Mouse (Mus musculus) heart, embryonic 10.5 days (tissue): ENCODE data around the gene 1110059E24Rik. TPM values are rescaled to one million over a fixed set of nuclear protein-coding genes. Genes with fewer than 3 reads are reported as not detected.
"Not testable (repeated sequence)": the region's sequence is repeated elsewhere in the genome, so short reads cannot be mapped to it uniquely, and the experiment has no call there.

ENCODE experiments used
- DNase-seq: peaks from one replicate; pipeline ENCODE4 v3.0.0-alpha.2; 2017; ENCODE audit warnings: low spot score
- H3K27ac ChIP-seq: fragments of 300-500 bp; sonication (generic); 2 replicates; pipeline ENCODE4 v1.5.1; 2016; ENCODE audit warnings: mild to moderate bottlenecking
- H3K27me3 ChIP-seq: fragments of 300-500 bp; sonication (generic); 2 replicates; pipeline ENCODE4 v1.6.1; 2016; ENCODE audit warnings: mild to moderate bottlenecking; ENCODE audit not compliant: poor library complexity, insufficient read depth, severe bottlenecking
- H3K36me3 ChIP-seq: fragments of 300-500 bp; sonication (generic); 2 replicates; pipeline ENCODE4 v1.6.1; 2016; ENCODE audit warnings: mild to moderate bottlenecking, moderate library complexity
- H3K4me1 ChIP-seq: fragments of 300-500 bp; sonication (generic); 2 replicates; pipeline ENCODE4 v1.6.1; 2016; ENCODE audit warnings: mild to moderate bottlenecking
- H3K4me3 ChIP-seq: fragments of 300-500 bp; sonication (generic); 2 replicates; pipeline ENCODE4 v1.5.1; 2016; ENCODE audit warnings: mild to moderate bottlenecking, moderate library complexity
- H3K9me3 ChIP-seq: fragments of 300-500 bp; sonication (generic); 2 replicates; pipeline ENCODE4 v1.6.1; 2016; ENCODE audit warnings: mild to moderate bottlenecking, moderate library complexity
- WGBS: fragments of 180-500 bp; shearing (Covaris S2); methylation state at CpG from one replicate; pipeline ENCODE4 v1.1.7; 2016; 5-methylcytosine and 5-hydroxymethylcytosine counted together
- polyA plus RNA-seq: library from polyadenylated mRNA; unstranded; fragments of >200 nt; fragmentation: Nextera tagmentation; extraction: Ambion mirVana; gene quantifications from 2 replicates; pipeline ENCODE4 v1.2.1, GENCODE M21; 2016

The 1110059E24Rik gene
- polyA plus RNA-seq, 1 experiment from 2014 or later = 54.2 TPM

GRCm38 (mm10) chr19:21643935-21644334, 8.8 kb downstream of the 1110059E24Rik start:
- Histone ChIP-seq H3K27me3 (no peaks in the 10 kb centered on the region), H3K9me3 (no peaks in the 10 kb centered on the region)
- WGBS = 77% methylated on average over 1 of the region's 1 CpGs

DNA sequence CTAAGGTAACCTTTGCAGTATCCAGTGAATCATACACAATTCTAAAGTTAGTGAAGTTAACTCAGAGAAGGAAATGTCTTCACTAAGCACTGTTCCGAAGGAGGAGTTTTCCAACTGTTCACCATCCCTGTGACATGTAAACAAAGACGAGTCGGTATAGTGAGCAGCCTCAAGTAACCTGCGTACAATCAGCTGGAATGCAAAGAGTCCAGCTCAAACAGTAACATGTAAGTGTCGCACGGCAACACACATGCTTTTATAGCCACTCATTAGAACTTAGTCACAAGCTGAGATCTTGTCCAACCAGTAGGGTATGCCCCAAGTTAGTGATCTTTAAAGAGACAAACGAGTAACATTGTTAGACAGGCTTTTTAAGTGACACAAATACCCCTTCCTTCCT, 15.1 kb downstream of the 1110059E24Rik start:
- Histone ChIP-seq H3K9me3 (no peaks in the 10 kb centered on the region), H3K27me3 (no peaks in the 10 kb centered on the region), H3K27ac (no peak overlapping the region), H3K4me1 (no peaks in the 10 kb centered on the region), H3K4me3 (no peak overlapping the region), H3K36me3 (no peaks in the 10 kb centered on the region)
- WGBS = 85% methylated on average over 7 of the region's 7 CpGs
- no peak for DNase-seq

More at GRCm38 (mm10) chr19:21643935-21644334, 8.8 kb downstream of the 1110059E24Rik start:
- Histone ChIP-seq H3K4me1 (peaks cover 4% of the 10 kb centered on the region; the same call in 1 of the 2 replicates), H3K27ac (no peak overlapping the region), H3K4me3 (no peak overlapping the region), H3K36me3 (no peaks in the 10 kb centered on the region)
- no peak for DNase-seq

DNA sequence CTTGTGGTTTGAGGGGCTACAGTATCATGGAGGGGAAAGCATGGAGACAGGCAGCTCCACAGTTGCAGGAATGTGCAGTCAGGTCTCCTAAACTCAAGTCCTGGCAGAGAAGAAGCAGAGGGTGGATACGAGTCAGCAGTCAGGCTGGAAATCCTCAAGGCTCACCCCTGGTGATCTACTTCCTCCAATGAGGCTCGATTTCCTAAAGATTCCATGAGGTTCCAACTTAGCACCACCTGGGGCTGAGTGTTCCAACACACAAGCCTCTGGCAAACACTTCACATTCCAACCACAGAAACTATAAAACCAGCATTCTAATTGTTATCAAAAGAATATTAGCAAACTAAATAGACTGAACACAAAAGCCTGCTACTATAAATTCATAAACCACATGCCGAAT, 15.9 kb downstream of the 1110059E24Rik start:
- H3K4me1 ChIP-seq = no peaks in the 10 kb centered on the region
- no peaks in the 10 kb centered on the region for H3K9me3 ChIP-seq
- 73% methylated on average over 3 of the region's 3 CpGs for WGBS
- H3K4me3 ChIP-seq = no peak overlapping the region
- H3K27ac ChIP-seq = no peak overlapping the region
- H3K36me3 ChIP-seq = no peaks in the 10 kb centered on the region
- no peak for DNase-seq
- H3K27me3 ChIP-seq = no peaks in the 10 kb centered on the region

- WGBS = 87% methylated on average over 2 of the region's 2 CpGs
- no peak overlapping the region for H3K27ac ChIP-seq
- H3K4me3 ChIP-seq = no peak overlapping the region
- DNase-seq = no peak
- no peaks in the 10 kb centered on the region for H3K27me3 ChIP-seq
- H3K9me3 ChIP-seq = no peaks in the 10 kb centered on the region
- peaks cover 5% of the 10 kb centered on the region; the same call in 1 of the 2 replicates for H3K4me1 ChIP-seq
- no peaks in the 10 kb centered on the region for H3K36me3 ChIP-seq
Observed at GRCm38 (mm10) chr19:21635406-21635805, 17.4 kb downstream of the 1110059E24Rik start.

GRCm38 (mm10) chr19:21630656-21631331, 22.0 kb downstream of the 1110059E24Rik start:
- 52% methylated on average over 14 of the region's 14 CpGs for WGBS
- no peak overlapping the region for H3K4me3 ChIP-seq
- H3K9me3 ChIP-seq = no peaks in the 10 kb centered on the region
- DNase-seq = no peak
- no peaks in the 10 kb centered on the region for H3K27me3 ChIP-seq
- no peaks in the 10 kb centered on the region for H3K36me3 ChIP-seq
- H3K4me1 ChIP-seq = peaks cover 5% of the 10 kb centered on the region; the same call in 1 of the 2 replicates
- no peak overlapping the region for H3K27ac ChIP-seq

GRCm38 (mm10) chr19:21629501-21629900, 23.3 kb downstream of the 1110059E24Rik start:
- Histone ChIP-seq H3K9me3 (no peaks in the 10 kb centered on the region), H3K27me3 (no peaks in the 10 kb centered on the region), H3K4me3 (no peak overlapping the region), H3K27ac (no peak overlapping the region), H3K4me1 (peaks cover 5% of the 10 kb centered on the region; the same call in 1 of the 2 replicates), H3K36me3 (no peaks in the 10 kb centered on the region)
- no peak for DNase-seq
- 54% methylated on average over 1 of the region's 1 CpGs for WGBS

DNA sequence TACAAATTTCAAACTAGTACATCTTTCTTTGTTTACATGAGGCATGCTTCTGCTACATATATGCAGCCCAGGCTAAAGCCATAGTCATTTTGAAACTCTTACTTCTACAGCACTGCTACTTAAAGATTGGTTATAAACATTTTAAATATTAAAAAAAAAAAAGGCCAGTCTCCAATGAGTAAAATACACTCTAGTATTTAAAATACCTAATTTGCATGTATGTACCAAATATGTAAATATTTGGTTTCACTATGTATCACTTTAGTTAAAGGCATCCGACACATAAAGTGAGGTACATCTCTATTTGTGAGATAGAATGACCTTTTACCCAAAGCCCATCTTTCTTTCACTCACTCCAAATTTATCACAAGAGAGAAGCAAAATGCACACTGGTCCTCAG, 23.7 kb downstream of the 1110059E24Rik start:
- H3K27ac ChIP-seq = no peak overlapping the region
- no peaks in the 10 kb centered on the region for H3K36me3 ChIP-seq
- H3K27me3 ChIP-seq = no peaks in the 10 kb centered on the region
- H3K4me3 ChIP-seq = no peak overlapping the region
- H3K9me3 ChIP-seq = no peaks in the 10 kb centered on the region
- DNase-seq = no peak
- H3K4me1 ChIP-seq = peaks cover 5% of the 10 kb centered on the region; the same call in 1 of the 2 replicates
- 88% methylated on average over 1 of the region's 1 CpGs for WGBS

DNA sequence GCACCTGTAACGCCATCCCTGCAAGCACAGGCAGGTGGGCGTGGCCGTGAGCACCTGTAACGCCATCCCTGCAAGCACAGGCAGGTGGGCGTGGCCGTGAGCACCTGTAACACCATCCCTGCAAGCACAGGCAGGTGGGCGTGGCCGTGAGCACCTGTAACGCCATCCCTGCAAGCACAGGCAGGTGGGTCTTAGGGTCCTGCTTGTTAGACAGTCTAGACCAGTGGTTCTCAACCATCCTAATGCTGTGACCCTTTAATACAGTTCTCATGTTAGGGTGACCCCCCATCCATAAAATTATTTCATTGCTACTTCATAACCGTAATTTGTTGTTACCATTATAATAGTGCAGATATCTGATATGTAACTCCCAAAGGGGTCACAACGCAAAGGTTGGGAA, 24.3 kb downstream of the 1110059E24Rik start:
- H3K36me3 ChIP-seq, H3K27me3 ChIP-seq, DNase-seq, H3K9me3 ChIP-seq, H3K27ac ChIP-seq, H3K4me1 ChIP-seq, H3K4me3 ChIP-seq: not testable (repeated sequence)
- 53% methylated on average over 11 of the region's 11 CpGs for WGBS

DNA sequence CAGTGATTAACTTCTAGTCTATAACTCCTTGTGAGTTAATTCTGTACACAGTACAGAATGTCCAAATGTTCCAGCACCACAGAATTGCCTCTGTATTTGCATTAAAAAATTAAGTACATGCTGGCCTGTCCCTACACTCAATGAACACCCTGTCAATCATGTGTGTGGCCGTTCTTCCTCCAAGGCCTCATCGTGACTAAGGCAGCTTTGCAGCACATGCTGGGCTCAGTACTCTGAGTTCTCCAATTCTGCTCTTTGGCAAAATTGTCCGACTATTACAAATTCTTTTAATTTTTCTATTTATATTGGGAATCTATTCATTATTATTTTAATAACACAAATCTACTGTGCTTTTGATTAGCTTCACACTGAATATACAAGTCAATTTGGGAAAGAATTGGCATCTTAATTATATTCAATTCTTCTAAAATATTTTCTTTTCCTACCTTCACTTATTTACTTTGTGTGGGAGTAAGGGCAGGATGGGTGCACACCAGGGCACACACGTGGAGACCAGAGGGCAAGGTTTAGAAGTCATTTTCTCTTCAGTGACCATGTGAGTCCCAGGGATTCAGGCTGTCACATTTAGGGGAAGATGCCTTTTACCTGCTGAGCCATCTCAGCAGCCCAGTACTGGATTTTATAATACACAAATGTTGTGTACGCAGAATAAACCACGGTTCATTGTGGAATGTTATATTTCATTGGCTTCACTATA, 26.3 kb downstream of the 1110059E24Rik start:
- H3K36me3 ChIP-seq = no peaks in the 10 kb centered on the region
- WGBS = 85% methylated on average over 6 of the region's 6 CpGs
- H3K9me3 ChIP-seq = no peaks in the 10 kb centered on the region
- H3K4me3 ChIP-seq = no peak overlapping the region
- no peak for DNase-seq
- no peaks in the 10 kb centered on the region for H3K27me3 ChIP-seq
- no peak overlapping the region for H3K27ac ChIP-seq
- H3K4me1 ChIP-seq = peaks cover 5% of the 10 kb centered on the region; the same call in 1 of the 2 replicates

DNA sequence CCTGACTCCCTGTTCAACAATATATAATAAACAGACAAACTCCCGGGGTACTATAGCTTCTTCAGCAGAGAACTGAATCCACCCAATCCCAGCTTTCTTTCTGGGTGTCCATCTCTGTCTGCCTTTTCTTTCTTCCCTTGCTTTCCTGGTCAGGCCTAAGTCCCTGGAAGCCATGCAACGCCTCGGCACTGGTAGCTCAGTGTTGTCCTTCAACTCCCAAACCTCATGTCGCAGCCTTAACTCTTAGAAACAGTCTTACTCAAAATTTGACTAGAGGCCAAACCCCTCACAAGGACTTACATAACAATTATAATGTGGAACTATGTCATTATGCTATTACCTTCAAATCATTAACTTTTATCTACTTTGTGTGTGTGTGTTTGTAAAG, 28.6 kb downstream of the 1110059E24Rik start:
- no peaks in the 10 kb centered on the region for H3K27me3 ChIP-seq
- no peak overlapping the region for H3K4me3 ChIP-seq
- H3K36me3 ChIP-seq = no peaks in the 10 kb centered on the region
- H3K4me1 ChIP-seq = no peaks in the 10 kb centered on the region
- no peak overlapping the region for H3K27ac ChIP-seq
- DNase-seq = no peak
- H3K9me3 ChIP-seq = no peaks in the 10 kb centered on the region
- 89% methylated on average over 4 of the region's 4 CpGs for WGBS

- H3K27ac ChIP-seq = no peak overlapping the region
- H3K27me3 ChIP-seq = no peaks in the 10 kb centered on the region
- H3K4me1 ChIP-seq = no peaks in the 10 kb centered on the region
- no peaks in the 10 kb centered on the region for H3K36me3 ChIP-seq
- no peak overlapping the region for H3K4me3 ChIP-seq
- WGBS = 83% methylated on average over 3 of the region's 3 CpGs
- H3K9me3 ChIP-seq = no peaks in the 10 kb centered on the region
- DNase-seq = no peak
Observed at GRCm38 (mm10) chr19:21623410-21624147, 29.2 kb downstream of the 1110059E24Rik start.

GRCm38 (mm10) chr19:21615801-21616200, 37.0 kb downstream of the 1110059E24Rik start:
- no peak overlapping the region for H3K4me3 ChIP-seq
- no peaks in the 10 kb centered on the region for H3K27me3 ChIP-seq
- H3K27ac ChIP-seq = no peak overlapping the region
- WGBS = 88% methylated on average over 3 of the region's 3 CpGs
- 0 out of 2 replicates have a peak, but pooled peaks cover 3% of the 10 kb centered on the region for H3K36me3 ChIP-seq
- H3K9me3 ChIP-seq = no peaks in the 10 kb centered on the region
- H3K4me1 ChIP-seq = no peaks in the 10 kb centered on the region
- DNase-seq = no peak
